ENCODE assay signal across 1 mouse cellular context in the genomic region with DNA sequence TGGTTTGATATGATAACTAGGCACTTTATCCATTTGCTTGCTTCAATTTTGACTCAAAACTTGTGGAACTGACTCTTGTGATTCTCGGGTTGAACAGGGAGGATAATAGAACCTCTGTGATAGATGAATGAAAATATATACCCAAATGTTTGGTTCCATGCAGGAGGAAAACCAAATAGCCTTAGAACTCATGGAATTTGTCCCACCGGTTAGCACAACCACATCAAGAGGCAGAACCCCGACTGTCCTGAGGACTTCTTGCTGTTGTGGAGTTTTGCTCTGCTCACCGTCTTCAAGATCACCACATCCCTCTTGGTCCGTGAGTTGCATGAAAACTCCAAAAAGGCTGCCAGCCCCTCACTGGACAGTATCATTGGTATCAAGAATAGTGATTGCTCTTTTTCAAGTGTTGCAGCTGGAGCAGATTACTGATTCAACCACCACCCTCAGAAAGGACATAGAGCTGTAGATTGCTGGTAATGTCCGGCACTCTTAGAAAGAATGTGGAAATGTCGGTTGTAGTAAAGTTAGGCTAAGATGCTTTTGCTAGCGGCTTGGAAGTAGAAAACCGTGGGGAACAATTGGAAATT.
TF ChIP-seq lines count a peak whose summit lies in the region.

No protein-coding gene starts in this region.

TF ChIP-seq in MEL, 35 proteins besides CTCF, POLR2A, EP300 and RAD21 (continued from another document):
- no peak for TF ChIP-seq KAT2A (conservative IDR thresholded peaks at IDR 0.05; ENCODE audit: low read depth, low read length)
- no peak for TF ChIP-seq ELF1 (IDR thresholded peaks at IDR 0.05; ENCODE audit: low read depth, low read length)
- TF ChIP-seq ZNF384 (IDR thresholded peaks at IDR 0.05; ENCODE audit: low read depth, low read length): no peak
- TF ChIP-seq GATA1 (IDR thresholded peaks at IDR 0.05; ENCODE audit: low read depth, low read length): no peak
- no peak for TF ChIP-seq POLR2AphosphoS2 (IDR thresholded peaks at IDR 0.05; ENCODE audit: low read length)
- TF ChIP-seq MAFK (IDR thresholded peaks at IDR 0.05; ENCODE audit: borderline replicate concordance, low read depth, low read length): no peak
- no peak for TF ChIP-seq CHD2 (IDR thresholded peaks at IDR 0.05; ENCODE audit: low read length)
- no peak for TF ChIP-seq E2F4 (IDR thresholded peaks at IDR 0.05; ENCODE audit: borderline replicate concordance, low read depth, low read length)
- no peak for TF ChIP-seq GABPA (IDR thresholded peaks at IDR 0.05; ENCODE audit: low read depth, low read length)
